Mouse (Mus musculus): ENCODE results near the gene Tmcc1. TPM values are rescaled to one million over a fixed set of nuclear protein-coding genes. Genes with fewer than 3 reads are reported as not detected.
"Not testable (repeated sequence)": the region's sequence is repeated elsewhere in the genome, so short reads cannot be mapped to it uniquely, and the experiment has no call there.

Gene Tmcc1
- 15.5 and 18.3 TPM in 2 replicates for total RNA-seq (2015; ENCODE audit: low replicate concordance)
- 10.7 and 14.7 TPM in 2 replicates for total RNA-seq (2017; ENCODE audit: low replicate concordance)

- ATAC-seq (replicated peaks; ENCODE audit: low FRiP score, poor library complexity, severe bottlenecking) = peak; percentile 93
These were observed at the start of gene Tmcc1 for GRCm38 (mm10) chr6:116193394-116194393. TSS of gene Tmcc1 (minus strand) at chr6:116193486.

DNA sequence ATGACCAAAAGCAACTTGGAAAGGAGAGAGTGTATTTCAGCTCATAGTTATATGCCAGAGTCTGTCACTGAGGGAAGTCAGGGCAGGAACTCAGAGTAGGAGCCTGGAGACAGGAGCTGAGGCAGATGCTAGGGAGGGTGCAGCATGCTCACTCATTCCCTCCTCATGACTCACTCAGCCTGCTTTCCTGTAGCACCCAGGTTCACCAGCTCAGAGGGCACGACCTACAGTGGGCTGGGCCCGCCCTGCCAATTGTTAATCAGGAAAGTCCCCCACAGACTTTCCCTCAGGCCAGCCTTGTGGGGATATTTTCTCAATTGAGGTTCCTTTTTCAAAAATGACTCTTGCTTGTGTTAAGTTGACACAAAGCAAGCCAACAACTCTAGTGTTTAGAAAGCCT lies 47.1 kb upstream of the Tmcc1 start:
- ATAC-seq (replicated peaks; ENCODE audit: low FRiP score, poor library complexity, severe bottlenecking) = no peak

- no peak for ATAC-seq (replicated peaks; ENCODE audit: low FRiP score, poor library complexity, severe bottlenecking)
These were observed 44.8 kb upstream of the Tmcc1 start for GRCm38 (mm10) chr6:116238083-116238482.

GRCm38 (mm10) chr6:116235336-116235735 lies 42.0 kb upstream of the Tmcc1 start:
- ATAC-seq (replicated peaks; ENCODE audit: low FRiP score, poor library complexity, severe bottlenecking) = no peak

- ATAC-seq (replicated peaks; ENCODE audit: low FRiP score, poor library complexity, severe bottlenecking) = not testable (repeated sequence)
These were observed 41.5 kb upstream of the Tmcc1 start for GRCm38 (mm10) chr6:116234821-116235220.

DNA sequence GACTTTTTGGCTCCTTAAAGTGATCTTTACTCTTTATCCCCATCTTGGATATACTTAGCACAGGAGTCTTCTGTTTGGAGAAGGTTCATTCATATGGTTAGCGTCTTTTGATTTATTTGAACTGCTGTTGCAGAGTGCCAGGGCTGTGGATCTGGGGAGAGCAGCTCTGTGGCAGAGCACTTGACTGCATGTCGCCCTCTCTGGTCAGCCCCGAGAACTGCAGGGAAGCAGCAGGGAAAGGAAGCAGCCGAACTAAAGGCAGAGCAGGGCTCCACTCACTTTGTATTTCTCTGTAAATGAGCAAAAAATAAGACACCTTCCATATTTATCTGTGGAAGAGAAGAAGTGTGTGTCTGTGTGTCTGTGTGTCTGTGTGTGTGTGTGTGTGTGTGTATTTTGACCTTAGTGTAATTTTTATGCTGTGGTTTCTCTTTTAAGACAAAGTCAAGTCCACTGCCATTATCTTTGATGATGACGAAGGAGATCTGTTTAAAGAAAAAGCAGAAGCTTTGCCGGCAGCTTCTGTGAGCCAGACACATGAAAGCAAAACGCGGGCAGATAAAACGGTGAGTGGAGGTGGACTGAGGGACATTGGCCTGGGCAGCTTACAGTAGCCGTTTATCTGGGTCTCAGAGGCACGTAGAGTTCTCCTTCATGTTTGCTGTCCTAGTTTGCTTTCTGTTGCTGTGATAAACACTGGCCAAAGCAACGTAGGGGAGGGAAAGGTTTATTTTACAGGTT lies 35.7 kb upstream of the Tmcc1 start:
- peak; percentile 97 for ATAC-seq (replicated peaks; ENCODE audit: low FRiP score, poor library complexity, severe bottlenecking)

DNA sequence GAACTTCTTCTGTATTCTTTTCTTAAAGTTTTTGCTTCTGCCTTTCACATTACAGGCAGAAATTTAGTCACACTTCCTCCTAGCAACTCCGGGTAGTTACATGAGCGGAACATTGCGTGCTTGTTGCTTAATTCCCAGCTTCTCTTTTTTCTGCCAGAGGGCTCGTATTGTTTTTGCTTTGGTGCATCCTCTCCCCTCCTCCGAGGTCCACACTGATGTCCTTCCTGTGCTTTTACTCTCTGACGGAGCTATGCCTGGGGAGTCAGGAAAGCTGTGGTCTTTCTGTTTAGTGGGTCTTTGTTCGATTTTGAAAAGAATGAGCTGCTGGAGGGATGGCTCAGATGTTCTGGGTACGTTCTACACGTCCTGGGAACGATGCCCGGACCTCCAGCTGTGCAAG lies 34.5 kb upstream of the Tmcc1 start:
- ATAC-seq (replicated peaks; ENCODE audit: low FRiP score, poor library complexity, severe bottlenecking) = 0 out of 2 replicates have a peak, but pooled peaks have one; percentile 27

DNA sequence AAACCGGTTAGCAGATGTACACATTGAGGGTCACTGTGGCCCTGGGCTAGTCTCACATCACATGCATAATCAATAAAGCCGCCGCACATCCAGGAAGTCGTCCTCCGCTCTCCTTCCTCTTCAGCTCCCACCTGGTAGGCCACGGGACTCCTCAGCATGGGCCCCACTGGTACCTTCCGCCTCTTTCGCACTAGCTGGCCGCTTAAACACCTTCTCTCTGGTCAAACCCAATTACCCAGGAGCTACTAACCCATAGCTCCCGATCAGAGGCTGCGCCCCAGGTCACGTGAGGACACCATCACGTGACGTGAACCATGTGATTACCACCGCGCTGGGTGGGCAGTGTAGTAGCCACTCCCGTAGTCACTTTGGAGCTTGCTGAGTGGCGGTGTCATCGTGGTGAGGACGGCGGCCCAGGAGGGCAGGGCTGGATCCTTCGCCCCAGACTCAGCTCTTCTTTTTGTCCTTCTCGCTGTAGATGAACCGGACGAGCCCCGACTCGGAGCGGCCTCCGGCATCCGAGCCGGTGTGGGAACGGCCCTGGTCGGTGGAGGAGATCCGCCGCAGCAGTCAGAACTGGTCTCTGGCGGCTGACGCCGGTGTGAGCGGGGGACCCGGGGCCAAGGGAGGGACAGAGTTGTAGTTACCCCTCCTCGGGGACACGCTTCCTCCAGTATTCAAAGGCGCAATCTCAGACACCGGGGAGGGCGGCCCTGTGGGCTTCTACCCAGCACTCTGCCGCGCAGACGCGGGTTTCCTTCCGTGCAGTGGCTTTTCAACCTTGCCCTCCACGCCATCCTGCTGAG lies 14.6 kb upstream of the Tmcc1 start, which contains the start of gene Washc2:
Washc2 (plus strand) TSS at position 310 of the 806 bp plus-strand sequence.
- peak; percentile 96 for ATAC-seq (replicated peaks; ENCODE audit: low FRiP score, poor library complexity, severe bottlenecking)

- no peak for ATAC-seq (replicated peaks; ENCODE audit: low FRiP score, poor library complexity, severe bottlenecking)
These were observed 6.4 kb upstream of the Tmcc1 start for GRCm38 (mm10) chr6:116199682-116200081.

GRCm38 (mm10) chr6:116198173-116198572 lies 4.9 kb upstream of the Tmcc1 start:
- no peak for ATAC-seq (replicated peaks; ENCODE audit: low FRiP score, poor library complexity, severe bottlenecking)

GRCm38 (mm10) chr6:116195811-116196210 lies 2.5 kb upstream of the Tmcc1 start:
- ATAC-seq (replicated peaks; ENCODE audit: low FRiP score, poor library complexity, severe bottlenecking) = no peak

GRCm38 (mm10) chr6:116192809-116193311 lies 426 bp downstream of the Tmcc1 start:
- peak; percentile 60 for ATAC-seq (replicated peaks; ENCODE audit: low FRiP score, poor library complexity, severe bottlenecking)

DNA sequence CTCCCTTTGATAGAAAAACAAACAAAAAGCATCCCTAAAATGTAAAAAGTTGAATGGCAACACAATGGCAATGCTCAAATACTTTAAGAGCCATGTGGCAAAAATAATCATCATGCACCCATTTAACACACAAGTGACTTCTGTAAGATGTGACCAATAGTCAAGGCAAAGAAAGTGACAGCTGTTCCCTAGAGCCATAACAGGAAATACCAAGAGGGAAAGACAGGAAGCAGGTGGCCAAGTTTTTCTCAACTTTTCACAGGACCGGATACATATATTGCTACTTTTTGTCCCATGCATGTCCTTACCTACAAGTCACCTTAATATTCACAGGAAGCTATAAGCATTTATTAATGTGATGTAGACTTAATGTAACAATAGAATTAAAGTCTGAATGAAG lies 3.9 kb downstream of the Tmcc1 start:
- no peak for ATAC-seq (replicated peaks; ENCODE audit: low FRiP score, poor library complexity, severe bottlenecking)

GRCm38 (mm10) chr6:116186485-116186884 lies 6.8 kb downstream of the Tmcc1 start:
- no peak for ATAC-seq (replicated peaks; ENCODE audit: low FRiP score, poor library complexity, severe bottlenecking)

DNA sequence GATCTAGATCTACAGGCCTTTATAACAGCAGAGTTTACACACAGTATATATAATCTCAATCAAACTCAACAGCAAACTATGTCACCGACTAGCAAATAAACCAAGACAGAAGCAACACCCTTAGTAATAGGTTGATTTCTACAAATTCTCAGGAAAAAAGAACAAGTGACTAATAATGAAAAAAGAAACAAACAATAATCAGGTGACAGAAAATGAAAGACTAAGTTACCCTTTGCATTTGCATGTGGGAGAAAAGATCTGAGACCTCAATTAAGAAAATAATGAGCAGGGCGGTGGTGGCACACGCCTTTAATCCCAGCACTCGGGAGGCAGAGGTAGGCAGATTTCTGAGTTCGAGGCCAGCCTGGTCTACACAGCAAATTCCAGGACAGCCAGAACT lies 9.8 kb downstream of the Tmcc1 start:
- ATAC-seq (replicated peaks; ENCODE audit: low FRiP score, poor library complexity, severe bottlenecking) = no peak

DNA sequence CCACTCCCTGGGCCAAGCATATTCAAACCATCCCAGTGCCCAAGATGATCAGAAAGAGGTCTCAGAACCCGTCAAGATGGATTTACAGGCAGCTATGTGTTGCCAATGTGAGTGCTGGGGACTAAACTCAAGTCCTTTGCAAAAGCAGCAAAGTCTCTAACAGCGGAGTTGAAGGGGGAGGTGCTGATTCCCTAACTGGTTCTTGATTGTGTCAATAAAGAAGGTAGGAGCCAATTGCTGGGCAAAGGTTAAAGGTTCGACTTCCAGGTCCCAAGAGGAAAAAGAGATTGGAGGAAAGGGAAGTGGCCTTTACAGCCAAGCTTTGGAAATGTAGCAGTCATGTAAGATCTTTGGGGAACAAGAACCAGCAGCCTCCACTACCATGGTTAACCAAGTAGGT lies 12.6 kb downstream of the Tmcc1 start:
- ATAC-seq (replicated peaks; ENCODE audit: low FRiP score, poor library complexity, severe bottlenecking) = no peak

DNA sequence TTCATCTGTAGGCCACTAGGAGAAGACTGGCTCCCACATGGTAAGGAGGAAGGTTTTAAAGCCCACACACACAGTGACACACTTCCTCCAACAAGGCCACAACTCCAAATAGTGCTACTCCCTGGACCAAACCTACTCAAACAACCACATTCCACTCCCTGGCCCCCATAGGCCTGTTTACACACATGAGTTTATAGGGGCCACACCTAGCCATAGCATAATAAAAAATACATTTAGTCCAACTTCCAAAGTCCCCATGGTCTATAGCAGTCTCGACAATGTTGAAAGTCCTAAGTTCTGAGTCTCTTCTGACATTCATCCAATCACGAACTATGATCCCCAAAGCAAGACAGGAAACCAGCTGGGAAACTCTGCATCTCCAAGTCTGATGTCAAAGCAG lies 14.9 kb downstream of the Tmcc1 start:
- no peak for ATAC-seq (replicated peaks; ENCODE audit: low FRiP score, poor library complexity, severe bottlenecking)

DNA sequence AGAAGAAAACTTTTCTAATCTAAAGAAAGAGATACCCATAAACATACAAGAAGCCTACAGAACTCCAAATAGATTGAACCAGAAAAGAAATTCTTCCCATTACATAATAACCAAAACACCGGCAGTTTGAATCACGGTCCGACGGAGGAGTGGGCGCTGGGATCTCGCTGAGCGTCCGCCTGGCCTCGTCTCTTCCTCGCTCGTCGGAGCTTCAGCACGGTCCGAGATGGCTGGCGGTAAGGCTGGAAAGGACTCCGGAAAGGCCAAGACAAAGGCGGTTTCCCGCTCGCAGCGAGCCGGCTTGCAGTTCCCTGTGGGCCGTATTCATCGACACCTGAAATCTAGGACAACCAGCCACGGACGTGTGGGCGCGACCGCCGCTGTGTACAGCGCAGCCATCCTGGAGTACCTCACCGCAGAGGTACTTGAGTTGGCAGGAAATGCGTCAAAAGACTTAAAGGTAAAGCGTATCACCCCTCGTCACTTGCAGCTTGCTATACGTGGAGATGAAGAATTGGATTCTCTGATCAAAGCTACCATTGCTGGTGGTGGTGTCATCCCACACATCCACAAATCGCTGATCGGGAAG lies 19.7 kb downstream of the Tmcc1 start:
- ATAC-seq (replicated peaks; ENCODE audit: low FRiP score, poor library complexity, severe bottlenecking) = peak; percentile 75

- no peak for ATAC-seq (replicated peaks; ENCODE audit: low FRiP score, poor library complexity, severe bottlenecking)
These were observed 26.9 kb downstream of the Tmcc1 start for GRCm38 (mm10) chr6:116166383-116166782.

Data from erythroblast, adult 5-6 weeks (primary cell).